Mouse (Mus musculus) C2C12 (cell line): Measurements from ENCODE around the gene Taf9. TPM values are rescaled to one million over a fixed set of nuclear protein-coding genes. Genes with fewer than 3 reads are reported as not detected.

Experiments
- H3K27me3 ChIP-seq: one replicate; pipeline ENCODE4 v1.6.1; 2011; ENCODE audit not compliant: control insufficient read depth, insufficient read depth, insufficient read length
- H3K36me3 ChIP-seq: one replicate; pipeline ENCODE4 v1.6.1; 2011; ENCODE audit not compliant: control insufficient read depth, insufficient read depth
- H3K4me3 ChIP-seq: one replicate; pipeline ENCODE4 v1.5.1; 2011; ENCODE audit warnings: mild to moderate bottlenecking, control low read depth; ENCODE audit not compliant: poor library complexity, insufficient read depth, severe bottlenecking
- H3K79me2 ChIP-seq: one replicate; pipeline ENCODE4 v1.6.1; 2011; ENCODE audit not compliant: control insufficient read depth, insufficient read depth
- H3K79me3 ChIP-seq: one replicate; pipeline ENCODE4 v1.6.1; 2011; ENCODE audit warnings: low read depth, control low read depth
- H3ac ChIP-seq: one replicate; pipeline ENCODE3; 2011; ENCODE audit warnings: low read depth; ENCODE audit not compliant: control insufficient read depth, insufficient read length
- CEBPB ChIP-seq: IDR thresholded peaks from one replicate; pipeline ENCODE4 v1.6.1; 2011; ENCODE audit warnings: low read depth, mild to moderate bottlenecking, control low read depth, moderate library complexity
- CTCF ChIP-seq: IDR thresholded peaks from one replicate; pipeline ENCODE4 v1.5.1; 2011; ENCODE audit not compliant: control insufficient read depth, insufficient read depth, insufficient read length
- FOSL1 ChIP-seq: IDR thresholded peaks from one replicate; pipeline ENCODE4 v1.8.0; 2011; ENCODE audit warnings: mild to moderate bottlenecking, low read length; ENCODE audit not compliant: poor library complexity, insufficient read depth, severe bottlenecking
- MAX ChIP-seq: IDR thresholded peaks from one replicate; pipeline ENCODE4 v1.6.1; 2011; ENCODE audit warnings: mild to moderate bottlenecking, control low read depth
- MYOD1 ChIP-seq: IDR thresholded peaks from one replicate; pipeline ENCODE4 v1.6.1; 2011; ENCODE audit warnings: low read depth; ENCODE audit not compliant: control insufficient read depth, insufficient read length
- MYOG ChIP-seq: IDR thresholded peaks from one replicate; pipeline ENCODE4 v1.6.1; 2011; ENCODE audit not compliant: control insufficient read depth, insufficient read length; ENCODE audit errors: extremely low read depth
- USF1 ChIP-seq: IDR thresholded peaks from one replicate; pipeline ENCODE4 v1.6.1; 2011; ENCODE audit warnings: low read depth, mild to moderate bottlenecking, control low read depth, moderate library complexity
- long read RNA-seq, 2 experiments: library from polyadenylated mRNA; unstranded; transcript quantifications; one replicate each; pipeline ENCODE4 v2.0.0; 2019 to 2020
- polyA plus RNA-seq: library from polyadenylated mRNA; unstranded; fragments of >200 nt; fragmentation: generic; extraction: Trizol; gene quantifications from one replicate; pipeline ENCODE4 v1.2.1, GENCODE M21; 2012; ENCODE audit warnings: missing spikeins

Taf9 gene
- 6.3 TPM for polyA plus RNA-seq
- long read RNA-seq, experiment 1, transcript Taf9-204 (3 exons, 794 nt): major isoform, 8 of 8 reads
- long read RNA-seq, experiment 1, partial matches to known transcripts: 0 of 8 reads
- long read RNA-seq, experiment 1, other reads (novel, unspliced or antisense): 0 of 8 reads
- long read RNA-seq, experiment 2, transcript Taf9-204 (3 exons, 794 nt): major isoform, 8 of 11 reads
- long read RNA-seq, experiment 2, partial matches to known transcripts: 0 of 11 reads
- long read RNA-seq, experiment 2, other reads (novel, unspliced or antisense): 1 of 11 reads

GRCm38 (mm10) chr13:100651439-100652186 is at the start of gene Taf9:
TSS of gene Taf9 (plus strand) at chr13:100651579.
- TF ChIP-seq FOSL1 (no peak), CEBPB (no peak), MAX (no peak), MYOG (no peak), USF1 (no peak), CTCF (no peak), MYOD1 (no peak)
- peak within 1 kb of the TSS; percentile 77 for H3ac ChIP-seq
- H3K36me3 ChIP-seq: peaks cover 37% of the 10 kb centered on the region
- H3K79me3 ChIP-seq: peaks cover 50% of the 10 kb centered on the region
- peaks cover 73% of the 10 kb centered on the region for H3K79me2 ChIP-seq
- peak within 1 kb of the TSS; percentile 90 for H3K4me3 ChIP-seq
- H3K27me3 ChIP-seq: no peaks in the 10 kb centered on the region

- no peak overlapping the region for H3ac ChIP-seq
- TF ChIP-seq MYOG: no peak
- TF ChIP-seq FOSL1: no peak
- no peak for TF ChIP-seq MYOD1
- TF ChIP-seq USF1: no peak
- TF ChIP-seq MAX: no peak
- no peak for TF ChIP-seq CTCF
- no peak for TF ChIP-seq CEBPB
- no peak overlapping the region for H3K4me3 ChIP-seq
- H3K27me3 ChIP-seq: no peaks in the 10 kb centered on the region
- no peaks in the 10 kb centered on the region for H3K36me3 ChIP-seq
- no peaks in the 10 kb centered on the region for H3K79me2 ChIP-seq
- no peaks in the 10 kb centered on the region for H3K79me3 ChIP-seq
Measured at GRCm38 (mm10) chr13:100602239-100602902, 49.0 kb upstream of the Taf9 start.

GRCm38 (mm10) chr13:100603031-100603737 is 48.2 kb upstream of the Taf9 start:
- Histone ChIP-seq H3K79me3 (no peaks in the 10 kb centered on the region), H3K36me3 (no peaks in the 10 kb centered on the region), H3K4me3 (no peak overlapping the region), H3K79me2 (no peaks in the 10 kb centered on the region), H3ac (no peak overlapping the region), H3K27me3 (no peaks in the 10 kb centered on the region)
- TF ChIP-seq CEBPB (no peak), MYOD1 (no peak), CTCF (no peak), FOSL1 (no peak), USF1 (no peak), MYOG (no peak), MAX (no peak)

GRCm38 (mm10) chr13:100603738-100604095 is 47.7 kb upstream of the Taf9 start:
- Histone ChIP-seq H3ac (no peak overlapping the region), H3K27me3 (no peaks in the 10 kb centered on the region), H3K4me3 (no peak overlapping the region), H3K79me3 (no peaks in the 10 kb centered on the region), H3K79me2 (no peaks in the 10 kb centered on the region), H3K36me3 (no peaks in the 10 kb centered on the region)
- TF ChIP-seq MYOD1: no peak
- TF ChIP-seq MYOG: no peak
- no peak for TF ChIP-seq FOSL1
- TF ChIP-seq USF1: no peak
- no peak for TF ChIP-seq CTCF
- TF ChIP-seq CEBPB: no peak
- TF ChIP-seq MAX: no peak

GRCm38 (mm10) chr13:100605845-100606244 is 45.5 kb upstream of the Taf9 start:
- Histone ChIP-seq H3K79me3 (no peaks in the 10 kb centered on the region), H3K79me2 (no peaks in the 10 kb centered on the region), H3K27me3 (no peaks in the 10 kb centered on the region), H3K4me3 (no peak overlapping the region), H3ac (no peak overlapping the region), H3K36me3 (no peaks in the 10 kb centered on the region)
- TF ChIP-seq USF1: no peak
- TF ChIP-seq FOSL1: no peak
- TF ChIP-seq CTCF: no peak
- no peak for TF ChIP-seq MYOD1
- TF ChIP-seq MYOG: no peak
- TF ChIP-seq MAX: no peak
- no peak for TF ChIP-seq CEBPB
